Mouse (Mus musculus) layer of hippocampus, adult 2 months (tissue): Measurements from ENCODE around the gene Dda1. TPM values are rescaled to one million over a fixed set of nuclear protein-coding genes. Genes with fewer than 3 reads are reported as not detected.
"Not testable (repeated sequence)": the region's sequence is repeated elsewhere in the genome, so short reads cannot be mapped to it uniquely, and the experiment has no call there.

Experiments used
- DNase-seq, 2 experiments: peaks; one replicate each; pipeline ENCODE4 v3.0.0; 2022; ENCODE audit warnings: low spot score in 2 of 2
- H3K27ac ChIP-seq: fragments of 200-600 bp; 2 replicates; pipeline ENCODE4 v1.8.1; 2022
- H3K4me3 ChIP-seq: fragments of 200-600 bp; 2 replicates; pipeline ENCODE4 v1.8.1; 2022; ENCODE audit warnings: mild to moderate bottlenecking
- CTCF ChIP-seq: fragments of 200-600 bp; conservative IDR thresholded peaks from 2 replicates; pipeline ENCODE4 v1.8.1; 2022; ENCODE audit warnings: antibody characterized with exemption, mild to moderate bottlenecking, moderate library complexity
- total RNA-seq, 2 experiments: library from RNA; stranded (reverse); gene quantifications; 2 replicates each; pipeline ENCODE4 v1.2.3; 2021

The Dda1 gene
- total RNA-seq, 2 experiments from 2014 or later = 83.2 to 89.7 TPM

- TF ChIP-seq CTCF = no peak
- no peak overlapping the region for H3K27ac ChIP-seq
- DNase-seq = no peak
- H3K4me3 ChIP-seq = no peak overlapping the region
Measured at GRCm38 (mm10) chr8:71505326-71505725, 36.3 kb downstream of the Dda1 start.

GRCm38 (mm10) chr8:71505979-71506378 lies 37.0 kb downstream of the Dda1 start:
- Histone ChIP-seq H3K27ac (no peak overlapping the region), H3K4me3 (no peak overlapping the region)
- DNase-seq = no peak
- no peak for TF ChIP-seq CTCF

- Histone ChIP-seq H3K27ac (peak overlapping the region; percentile 80), H3K4me3 (peak overlapping the region; percentile 57)
- TF ChIP-seq CTCF = no peak
- DNase-seq = peak; percentile 80 to 81
Measured at GRCm38 (mm10) chr8:71507589-71508104, 38.6 kb downstream of the Dda1 start.

- Histone ChIP-seq H3K4me3 (no peak overlapping the region), H3K27ac (no peak overlapping the region)
- TF ChIP-seq CTCF = no peak
Measured at GRCm38 (mm10) chr8:71509316-71509715, 40.3 kb downstream of the Dda1 start.

GRCm38 (mm10) chr8:71511644-71512043 lies 42.6 kb downstream of the Dda1 start, which contains the start of gene Plvap:
Gene Plvap (minus strand): TSS chr8:71511752.
- Histone ChIP-seq H3K27ac (no peak within 1 kb of the TSS), H3K4me3 (no peak within 1 kb of the TSS)
- DNase-seq = no peak
- TF ChIP-seq CTCF = no peak

More at GRCm38 (mm10) chr8:71509316-71509715, 40.3 kb downstream of the Dda1 start:
- no peak for DNase-seq

- TF ChIP-seq CTCF = peak; percentile 52
- Histone ChIP-seq H3K27ac (no peak overlapping the region), H3K4me3 (no peak overlapping the region)
- DNase-seq = no peak
Measured at GRCm38 (mm10) chr8:71513018-71513754, 44.2 kb downstream of the Dda1 start.

- peak; percentile 23; the same call in 1 of the 2 replicates for TF ChIP-seq CTCF
- DNase-seq = no peak
- no peak overlapping the region for H3K27ac ChIP-seq
- no peak overlapping the region for H3K4me3 ChIP-seq
Measured at GRCm38 (mm10) chr8:71515043-71515442, 46.0 kb downstream of the Dda1 start.

GRCm38 (mm10) chr8:71516786-71517185 lies 47.8 kb downstream of the Dda1 start:
- TF ChIP-seq CTCF = no peak
- Histone ChIP-seq H3K27ac (no peak overlapping the region), H3K4me3 (no peak overlapping the region)
- no peak for DNase-seq

- DNase-seq = peak in 1 of 2 experiments; percentile 49
- H3K4me3 ChIP-seq, H3K27ac ChIP-seq: not testable (repeated sequence)
- TF ChIP-seq CTCF = peak; percentile 75
Measured at GRCm38 (mm10) chr8:71519037-71519825, 50.2 kb downstream of the Dda1 start.

GRCm38 (mm10) chr8:71521634-71522033 lies 52.6 kb downstream of the Dda1 start:
- H3K27ac ChIP-seq = no peak overlapping the region
- DNase-seq = peak; percentile 83 to 89
- H3K4me3 ChIP-seq = no peak overlapping the region
- TF ChIP-seq CTCF = peak; percentile 97

- H3K27ac ChIP-seq = no peak within 1 kb of the TSS
Measured at GRCm38 (mm10) chr8:71525226-71526050, 56.4 kb downstream of the Dda1 start, which contains the start of gene Ccdc194. Gene Ccdc194 (minus strand): TSS chr8:71525711.

More at GRCm38 (mm10) chr8:71525226-71526050, 56.4 kb downstream of the Dda1 start, which contains the start of gene Ccdc194:
- H3K4me3 ChIP-seq = no peak within 1 kb of the TSS
- no peak for DNase-seq
- TF ChIP-seq CTCF = no peak

Other genes starting within 250 kb of the Dda1 start
- 10 to 100 TPM; 33.7 to 33.8 TPM for gene Myo9b, start 196.5 kb upstream of the Dda1 start, total RNA-seq
- 1 to 10 TPM; 7.0 to 9.4 TPM for gene Haus8, start 196.3 kb upstream of the Dda1 start, total RNA-seq
- gene Use1, start 102.4 kb upstream of the Dda1 start, total RNA-seq = 100 to 1,000 TPM; 107 to 117 TPM
- 10 to 100 TPM; 15.4 to 15.9 TPM for gene Ocel1, start 97.9 kb upstream of the Dda1 start, total RNA-seq
- 10 to 100 TPM; 41.9 TPM for gene Nr2f6, start 87.2 kb upstream of the Dda1 start, total RNA-seq
- 1 to 10 TPM; 3.3 to 4.3 TPM for gene Ushbp1, start 73.4 kb upstream of the Dda1 start, total RNA-seq
- 100 to 1,000 TPM in 1 of 2 experiments, 10 to 100 TPM in 1; 98.3 to 102 TPM for gene Babam1, start 72.3 kb upstream of the Dda1 start, total RNA-seq
- under 1 TPM; 0.67 to 0.88 TPM for gene Ankle1, start 63.2 kb upstream of the Dda1 start, total RNA-seq
- 100 to 1,000 TPM; 260 to 270 TPM for gene Abhd8, start 5.5 kb upstream of the Dda1 start, total RNA-seq
- gene Mrpl34, start 4.2 kb upstream of the Dda1 start, total RNA-seq = 10 to 100 TPM; 39.7 to 45.4 TPM
- 10 to 100 TPM; 52.9 to 55.3 TPM for gene Ano8, start 16.8 kb downstream of the Dda1 start, total RNA-seq
- gene Gtpbp3, start 18.9 kb downstream of the Dda1 start, total RNA-seq = 10 to 100 TPM; 28.7 to 32.1 TPM
- gene Plvap, start 42.6 kb downstream of the Dda1 start, total RNA-seq = 1 to 10 TPM; 7.3 to 7.7 TPM
- not detected for gene Ccdc194, start 56.5 kb downstream of the Dda1 start, total RNA-seq
- 1 to 10 TPM; 3.4 to 5.0 TPM for gene Bst2, start 68.3 kb downstream of the Dda1 start, total RNA-seq
- 10 to 100 TPM; 33.8 to 34.9 TPM for gene Mvb12a, start 73.7 kb downstream of the Dda1 start, total RNA-seq
- under 1 TPM; 0.22 to 0.31 TPM for gene Tmem221, start 89.7 kb downstream of the Dda1 start, total RNA-seq
- not detected for gene Nxnl1, start 97.4 kb downstream of the Dda1 start, total RNA-seq
- 100 to 1,000 TPM; 125 to 126 TPM for gene Slc27a1, start 99.7 kb downstream of the Dda1 start, total RNA-seq
- 10 to 100 TPM; 27.5 to 34.4 TPM for gene Pgls, start 123.0 kb downstream of the Dda1 start, total RNA-seq
- gene Fam129c, start 128.4 kb downstream of the Dda1 start, total RNA-seq = 1 to 10 TPM; 3.8 TPM
- gene Colgalt1, start 141.8 kb downstream of the Dda1 start, total RNA-seq = 10 to 100 TPM; 52.4 to 60.1 TPM
- 100 to 1,000 TPM; 263 to 264 TPM for gene Unc13a, start 202.6 kb downstream of the Dda1 start, total RNA-seq
- 1 to 10 TPM; 5.3 TPM for gene Jak3, start 207.1 kb downstream of the Dda1 start, total RNA-seq
- gene Insl3, start 220.0 kb downstream of the Dda1 start, total RNA-seq = 1 to 10 TPM in 1 of 2 experiments, not detected in 1; 2.1 TPM
- gene B3gnt3, start 232.6 kb downstream of the Dda1 start, total RNA-seq = under 1 TPM; 0.72 to 0.81 TPM